Mouse (Mus musculus) telencephalon, adult 2 months (tissue): ENCODE measurements at regions not wholly inside any gene's neighbourhood (a gene's known extent, or its start where the extent isn't known, plus 50 kb on each side); places are given as distances from the start of the nearest gene placed in this dataset.

Experiments used
- DNase-seq: peaks from one replicate; pipeline ENCODE4 v3.0.0-alpha.2; 2011; ENCODE audit warnings: low read depth, low spot score

GRCm38 (mm10) chr8:49030255-49030654 lies 186.5 kb upstream of the Tenm3 start:
- no peak for DNase-seq

DNA sequence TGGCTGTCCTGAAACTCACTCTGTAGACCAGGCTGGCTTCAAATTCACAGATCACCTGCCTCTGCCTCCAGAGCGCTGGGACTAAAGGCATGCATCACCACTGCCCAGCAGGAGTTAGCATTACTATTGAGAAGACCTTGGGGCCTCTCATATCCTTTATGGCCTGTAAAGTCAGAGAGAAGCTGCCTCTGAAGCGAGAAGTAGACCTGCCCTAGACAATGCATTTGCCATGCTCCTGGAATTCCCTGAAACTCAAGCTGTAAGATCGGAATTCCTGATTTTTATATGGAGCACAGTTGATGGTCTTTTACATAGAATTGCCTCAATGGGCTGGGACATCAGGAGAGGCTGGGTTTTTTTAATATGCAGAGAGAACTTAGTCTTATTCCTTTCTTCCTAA lies 174.0 kb upstream of the Tenm3 start:
- no peak for DNase-seq

DNA sequence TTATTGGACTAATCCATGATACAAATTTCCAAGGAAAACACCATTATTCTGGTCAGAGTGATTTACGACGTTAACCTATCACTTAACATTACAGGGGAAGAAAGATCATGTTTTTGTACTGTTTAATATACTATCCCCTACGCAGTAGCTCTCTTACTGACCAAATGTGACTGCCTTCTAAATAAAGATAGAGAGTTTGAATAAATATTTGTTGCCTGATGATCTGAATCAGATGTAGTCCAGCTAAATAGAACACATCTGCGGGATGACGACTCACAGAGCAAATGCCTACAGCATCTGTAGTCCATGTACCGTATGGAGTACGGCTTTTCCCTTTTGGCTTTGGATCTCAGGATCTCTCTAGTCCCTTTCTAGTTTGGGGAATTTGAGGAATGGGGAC lies 171.9 kb upstream of the Tenm3 start:
- no peak for DNase-seq

- no peak for DNase-seq
These were observed 171.4 kb upstream of the Tenm3 start for GRCm38 (mm10) chr8:49015200-49015599.

GRCm38 (mm10) chr8:49006236-49006965 lies 162.7 kb upstream of the Tenm3 start:
- no peak for DNase-seq

- no peak for DNase-seq
These were observed 137.9 kb upstream of the Tenm3 start for GRCm38 (mm10) chr8:48981667-48982066.

DNA sequence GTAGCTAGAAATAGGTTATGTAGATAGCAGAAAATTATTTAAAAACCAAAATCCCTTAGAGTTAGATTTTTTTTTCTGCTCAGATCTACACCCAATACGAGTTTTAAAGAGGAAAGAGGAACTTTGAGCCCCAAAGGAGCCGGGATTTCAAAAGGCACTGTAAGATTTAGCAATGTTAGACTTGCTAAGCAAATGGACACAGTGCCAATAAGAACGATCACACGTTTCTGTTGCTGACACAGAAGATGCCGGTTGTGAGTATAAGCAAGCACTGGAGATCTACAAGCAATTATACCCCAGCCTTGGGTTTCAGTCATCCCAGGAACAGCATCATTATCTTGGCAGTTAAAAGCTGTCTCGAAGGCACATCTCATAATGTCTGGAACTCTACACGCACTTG lies 137.0 kb upstream of the Tenm3 start:
- DNase-seq: no peak

DNA sequence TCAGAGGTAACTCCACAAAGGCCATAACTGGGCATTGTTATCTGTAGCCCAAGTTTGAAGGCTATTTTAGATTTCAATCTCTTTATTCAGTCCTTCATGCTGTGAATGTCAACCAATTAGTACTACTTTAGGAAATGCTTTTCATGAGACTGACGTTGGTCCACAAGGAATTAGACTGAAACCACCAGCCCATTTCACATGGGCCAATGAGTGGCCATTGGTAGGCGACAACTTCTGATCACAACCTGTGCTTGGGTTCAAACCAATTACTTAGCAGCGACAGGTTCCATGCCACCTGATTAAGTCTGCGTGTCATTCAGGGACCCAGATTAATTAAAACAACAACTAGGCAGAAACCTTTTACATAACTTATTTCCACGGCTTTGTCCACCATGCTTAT lies 126.9 kb upstream of the Tenm3 start:
- no peak for DNase-seq

- DNase-seq: no peak
These were observed 121.2 kb upstream of the Tenm3 start for GRCm38 (mm10) chr8:48964929-48965328.

DNA sequence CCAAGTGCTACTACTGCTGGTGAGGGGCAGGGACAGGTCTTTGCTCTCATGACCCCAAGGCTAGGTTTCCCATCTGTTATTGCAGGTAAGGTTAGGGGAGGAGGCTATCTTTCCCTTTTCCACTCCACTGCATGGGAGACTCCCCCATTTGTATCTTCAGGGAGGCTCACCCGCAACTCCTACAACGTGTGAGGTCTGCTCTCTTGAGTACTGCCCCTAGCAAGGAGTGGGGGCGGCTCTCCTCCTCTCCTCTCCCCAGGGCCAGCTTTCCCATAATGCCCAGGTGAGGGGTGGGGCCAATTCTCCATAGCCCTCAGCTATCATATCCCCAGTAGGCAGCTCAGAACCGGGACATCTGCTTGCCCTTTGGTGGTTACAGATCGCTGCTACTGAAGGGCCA lies 113.9 kb upstream of the Tenm3 start:
- DNase-seq: no peak

- DNase-seq: no peak
These were observed 107.7 kb upstream of the Tenm3 start for GRCm38 (mm10) chr8:48951412-48951811.

DNA sequence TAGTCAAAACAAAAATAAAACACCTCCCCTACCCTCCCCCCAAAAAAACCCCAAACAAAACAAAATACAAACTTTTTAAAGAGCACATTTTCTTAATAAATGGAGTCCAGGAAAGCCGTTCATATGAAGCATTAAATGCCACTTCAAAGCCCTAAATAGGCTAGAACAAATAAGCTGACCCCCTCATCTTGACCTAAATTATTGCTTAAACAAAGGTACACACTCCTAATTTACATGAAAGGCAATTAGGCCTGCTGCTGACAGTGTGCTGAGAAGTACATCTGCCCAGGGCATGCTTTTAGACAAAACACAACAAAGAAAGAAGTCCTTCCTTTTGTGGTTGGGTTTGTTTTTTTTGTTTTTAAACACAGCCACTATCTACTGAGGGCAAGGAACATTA lies 100.4 kb upstream of the Tenm3 start:
- DNase-seq: no peak

- DNase-seq: no peak
These were observed 93.4 kb upstream of the Tenm3 start for GRCm38 (mm10) chr8:48937144-48937543.

- no peak for DNase-seq
These were observed 83.4 kb upstream of the Tenm3 start for GRCm38 (mm10) chr8:48927135-48927534.

DNA sequence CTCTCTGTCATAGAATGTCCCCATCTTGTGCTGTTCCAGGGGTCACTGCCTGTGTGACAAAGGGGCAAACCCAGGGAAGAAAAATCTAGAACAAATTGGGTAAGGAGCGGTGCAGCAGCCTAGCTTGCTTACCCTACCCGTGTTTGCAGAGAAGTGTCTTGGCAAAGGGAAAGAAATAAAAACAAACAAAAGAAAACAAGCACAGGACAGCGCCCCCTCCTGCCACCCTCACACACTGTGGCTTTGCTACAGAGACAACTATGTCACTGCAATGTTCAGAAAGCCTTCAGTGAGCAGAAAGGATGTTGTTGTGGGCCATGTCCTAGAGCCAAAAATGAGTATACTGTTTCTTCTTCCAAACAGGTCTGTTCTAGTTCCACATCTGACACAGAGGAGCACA lies 71.5 kb upstream of the Tenm3 start:
- DNase-seq: no peak

DNA sequence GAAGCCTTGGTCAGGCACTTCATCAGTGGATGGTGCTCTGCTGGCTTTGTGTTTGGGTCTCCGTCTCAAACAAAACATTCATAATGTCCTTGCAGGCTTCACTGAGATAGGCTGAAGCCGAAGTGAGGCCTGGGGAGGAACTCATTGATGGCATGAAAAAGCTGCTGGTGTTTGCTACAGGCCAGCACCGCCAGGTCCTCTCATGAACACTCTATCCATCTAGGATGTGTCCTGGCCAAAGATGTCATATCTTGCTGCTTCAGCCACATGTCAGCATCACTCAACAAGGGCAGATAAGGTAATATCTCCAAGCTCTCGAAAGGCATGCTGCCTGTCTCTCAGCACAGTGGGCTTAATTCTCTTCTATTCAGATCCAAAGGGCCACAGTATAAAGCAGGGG lies 69.1 kb upstream of the Tenm3 start:
- no peak for DNase-seq

DNA sequence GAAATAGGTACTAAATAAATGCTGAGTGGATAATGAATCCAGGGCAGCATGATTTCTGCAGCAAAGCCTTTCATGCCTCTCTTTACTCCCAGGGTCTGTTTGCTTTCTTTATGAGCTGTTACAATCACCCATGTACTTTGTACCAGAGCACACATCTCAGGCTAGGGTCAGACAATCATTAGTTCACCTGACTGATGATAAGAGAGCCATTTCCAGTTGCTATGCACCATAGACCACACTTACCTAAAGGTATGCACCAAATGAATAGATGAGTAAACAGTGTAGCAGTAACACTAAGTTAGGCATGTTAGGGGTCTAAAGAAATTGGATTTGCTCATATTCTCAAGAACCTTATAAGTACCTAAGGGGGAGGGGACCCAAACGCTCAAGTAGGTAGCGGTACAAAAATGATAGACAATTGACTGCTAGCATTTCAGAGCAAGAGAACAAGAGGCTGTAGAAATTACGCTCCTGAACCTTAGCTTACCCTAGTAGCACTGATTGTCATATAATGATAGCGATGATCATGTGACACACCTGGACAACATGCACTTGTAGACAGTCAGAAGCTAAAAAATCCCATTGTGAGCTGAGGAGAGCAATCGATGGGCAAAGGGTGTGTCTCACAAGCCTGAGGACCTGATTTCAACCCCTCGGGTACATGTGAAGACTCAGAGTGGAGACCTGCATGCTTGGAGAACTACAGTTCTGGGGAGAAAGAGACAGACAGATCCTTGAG lies 58.1 kb upstream of the Tenm3 start:
- no peak for DNase-seq

DNA sequence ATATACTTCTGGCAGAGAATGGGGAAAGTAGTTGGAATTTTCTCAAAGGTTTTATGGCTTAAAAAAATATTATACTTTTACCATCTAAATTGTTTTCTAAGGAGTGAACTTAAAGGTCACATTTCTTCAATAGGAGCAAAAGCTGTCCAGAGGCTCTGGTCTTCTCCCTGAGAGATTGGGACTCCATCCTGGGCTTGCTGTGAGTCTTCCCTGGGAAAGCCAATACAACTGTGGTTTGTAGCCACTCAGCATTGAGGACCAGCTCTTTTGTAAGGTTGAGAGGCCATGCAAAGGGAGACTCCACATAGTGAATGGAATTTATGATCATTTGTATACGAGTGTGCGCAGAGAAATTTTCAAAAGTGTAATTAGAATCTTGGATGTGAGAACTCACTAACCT lies 52.9 kb upstream of the Tenm3 start:
- no peak for DNase-seq

- DNase-seq: no peak
These were observed 52.5 kb upstream of the Tenm3 start for GRCm38 (mm10) chr8:48896251-48896650.

GRCm38 (mm10) chr8:48895586-48895985 lies 51.8 kb upstream of the Tenm3 start:
- no peak for DNase-seq
